Mouse (Mus musculus) limb, embryonic 10.5 days (tissue): Measurements from ENCODE around the gene Safb2. TPM values are rescaled to one million over a fixed set of nuclear protein-coding genes. Genes with fewer than 3 reads are reported as not detected.

Experiments
- DNase-seq: peaks from one replicate; pipeline ENCODE4 v3.0.0-alpha.2; 2017; ENCODE audit warnings: low spot score
- H3K27ac ChIP-seq: fragments of 300-500 bp; sonication (generic); 2 replicates; pipeline ENCODE4 v1.5.1; 2016; ENCODE audit warnings: mild to moderate bottlenecking
- H3K27me3 ChIP-seq: fragments of 300-500 bp; sonication (generic); 2 replicates; pipeline ENCODE4 v1.6.1; 2016; ENCODE audit warnings: low read depth, mild to moderate bottlenecking; ENCODE audit not compliant: poor library complexity, severe bottlenecking
- H3K36me3 ChIP-seq: fragments of 300-500 bp; sonication (generic); 2 replicates; pipeline ENCODE4 v1.6.1; 2016; ENCODE audit warnings: mild to moderate bottlenecking, moderate library complexity
- H3K4me1 ChIP-seq: fragments of 300-500 bp; sonication (generic); 2 replicates; pipeline ENCODE4 v1.6.1; 2016
- H3K4me3 ChIP-seq: fragments of 300-500 bp; sonication (generic); 2 replicates; pipeline ENCODE4 v1.5.1; 2016; ENCODE audit warnings: mild to moderate bottlenecking, moderate library complexity
- H3K9me3 ChIP-seq: fragments of 300-500 bp; sonication (generic); replicated peaks from 2 replicates; pipeline ENCODE4 v1.6.1; 2016; ENCODE audit warnings: mild to moderate bottlenecking
- WGBS: fragments of 180-500 bp; shearing (Covaris S2); methylation state at CpG from one replicate; pipeline ENCODE4 v1.1.7; 2016; 5-methylcytosine and 5-hydroxymethylcytosine counted together
- polyA plus RNA-seq: library from polyadenylated mRNA; unstranded; fragments of >200 nt; fragmentation: Nextera tagmentation; extraction: Ambion mirVana; gene quantifications from 2 replicates; pipeline ENCODE4 v1.2.1, GENCODE M21; 2016

The Safb2 gene
- polyA plus RNA-seq, 1 experiment from 2014 or later = 110 TPM

DNA sequence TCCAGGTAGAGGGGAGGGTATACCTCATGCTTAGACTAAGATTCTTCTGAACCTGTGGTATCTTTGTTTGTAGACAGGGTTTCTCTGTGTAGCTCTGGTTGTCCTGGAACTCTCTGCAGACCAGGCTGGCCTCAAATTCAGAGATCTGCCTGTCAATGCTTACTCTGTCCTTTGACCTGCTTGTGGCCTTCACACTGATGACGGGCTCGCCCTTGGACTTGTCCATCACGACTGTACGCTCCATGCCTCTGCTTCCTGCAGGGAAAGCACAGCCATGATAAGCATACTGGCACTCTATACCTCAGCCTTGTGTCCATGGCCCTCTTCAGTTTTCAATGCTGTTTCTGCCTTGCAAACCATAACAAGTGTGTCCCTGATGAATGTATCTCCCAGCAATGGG, 17.0 kb downstream of the Safb2 start:
- H3K27ac ChIP-seq = no peak overlapping the region
- WGBS = 98% methylated on average over 4 of the region's 4 CpGs
- no peaks in the 10 kb centered on the region for H3K27me3 ChIP-seq
- no peak overlapping the region for H3K4me3 ChIP-seq
- no peak for DNase-seq
- no peaks in the 10 kb centered on the region for H3K9me3 ChIP-seq
- peaks cover 100% of the 10 kb centered on the region for H3K36me3 ChIP-seq
- no peaks in the 10 kb centered on the region for H3K4me1 ChIP-seq

DNA sequence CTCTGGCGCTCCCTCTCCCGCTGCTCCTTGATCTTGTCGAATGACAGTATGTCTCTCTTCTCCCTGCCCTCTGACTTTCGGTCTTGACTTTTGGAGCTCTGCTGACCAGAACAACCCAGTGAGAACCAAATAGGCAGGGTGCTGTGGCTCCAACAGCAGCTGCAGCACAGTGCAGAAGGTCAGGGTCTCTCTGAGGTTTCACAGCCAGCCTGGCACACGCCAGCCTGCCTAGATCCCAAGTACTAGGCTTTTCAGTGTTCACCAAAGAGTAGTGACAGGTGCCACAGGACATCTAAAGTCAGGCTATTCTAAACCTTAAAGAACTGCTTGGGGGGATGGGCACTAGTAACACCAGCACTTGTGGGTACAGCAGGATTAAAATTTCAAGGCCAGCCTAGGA, 17.5 kb downstream of the Safb2 start:
- 90% methylated on average over 5 of the region's 5 CpGs for WGBS
- H3K27ac ChIP-seq = no peak overlapping the region
- DNase-seq = no peak
- peaks cover 100% of the 10 kb centered on the region for H3K36me3 ChIP-seq
- no peaks in the 10 kb centered on the region for H3K4me1 ChIP-seq
- no peaks in the 10 kb centered on the region for H3K27me3 ChIP-seq
- no peak overlapping the region for H3K4me3 ChIP-seq
- H3K9me3 ChIP-seq = no peaks in the 10 kb centered on the region

DNA sequence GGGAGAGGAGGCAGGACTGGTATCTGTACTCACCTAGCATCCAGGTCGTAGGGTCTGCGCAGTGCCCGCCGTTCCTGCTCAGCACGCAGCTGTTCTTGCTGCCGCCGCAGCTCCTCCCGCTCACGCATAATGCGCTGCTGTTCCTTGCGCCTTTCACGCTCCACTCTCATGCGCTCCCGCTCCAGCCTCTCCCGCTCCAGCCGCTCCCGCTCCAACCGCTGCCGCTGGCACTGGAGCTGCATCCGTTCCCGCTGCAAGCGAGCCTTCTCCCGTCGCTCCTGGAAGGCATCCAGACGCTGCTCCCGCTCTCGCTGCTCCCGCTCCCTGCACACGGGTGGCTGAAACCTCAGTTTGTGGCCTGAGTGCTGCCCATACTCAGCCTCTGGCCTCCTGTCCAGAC, 18.1 kb downstream of the Safb2 start:
- 94% methylated on average over 29 of the region's 29 CpGs for WGBS
- Histone ChIP-seq H3K36me3 (peaks cover 100% of the 10 kb centered on the region), H3K27ac (no peak overlapping the region), H3K9me3 (no peaks in the 10 kb centered on the region), H3K27me3 (no peaks in the 10 kb centered on the region), H3K4me3 (no peak overlapping the region), H3K4me1 (no peaks in the 10 kb centered on the region)
- no peak for DNase-seq

DNA sequence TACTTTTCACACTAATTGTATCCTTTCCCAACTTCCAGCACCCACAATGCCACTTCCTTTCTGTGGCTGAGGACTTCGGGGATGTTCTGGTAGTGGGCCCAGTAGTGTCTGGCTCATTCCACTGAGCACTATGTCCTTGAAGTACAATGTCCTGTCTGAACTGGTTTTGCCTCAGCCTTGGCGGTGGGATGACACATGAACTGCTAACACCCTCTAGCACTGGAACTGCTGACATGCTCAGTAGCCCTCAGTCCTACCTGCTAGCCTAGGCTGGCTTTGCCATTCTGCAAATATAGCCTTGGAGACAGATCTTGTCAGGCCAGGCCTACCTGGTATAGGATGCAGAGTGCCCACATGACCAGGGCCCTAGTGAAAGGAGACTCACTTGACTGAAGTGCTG, 22.5 kb downstream of the Safb2 start:
- no peaks in the 10 kb centered on the region for H3K9me3 ChIP-seq
- H3K36me3 ChIP-seq = peaks cover 70% of the 10 kb centered on the region
- no peak overlapping the region for H3K4me3 ChIP-seq
- WGBS = 96% methylated on average over 2 of the region's 2 CpGs
- no peaks in the 10 kb centered on the region for H3K4me1 ChIP-seq
- no peaks in the 10 kb centered on the region for H3K27me3 ChIP-seq
- no peak for DNase-seq
- no peak overlapping the region for H3K27ac ChIP-seq

DNA sequence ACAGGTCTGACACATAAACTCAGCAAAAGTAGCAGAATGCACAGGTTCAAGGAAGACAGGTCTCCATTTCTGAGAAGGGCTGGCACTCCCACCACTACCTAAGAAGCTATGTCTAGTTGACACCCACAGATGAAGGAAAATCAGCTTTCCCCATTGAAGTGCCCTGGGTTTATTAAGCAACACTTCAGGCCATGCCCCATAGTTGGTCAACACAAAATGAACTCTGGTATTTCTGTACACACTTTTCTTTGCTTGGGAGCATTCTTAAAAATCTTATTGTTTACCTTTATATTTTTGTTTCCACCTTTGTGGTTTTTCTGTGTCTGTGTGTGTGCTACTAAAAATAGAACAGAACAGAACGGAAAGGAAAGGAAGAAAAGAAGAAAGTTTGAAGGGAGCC, 24.3 kb downstream of the Safb2 start:
- peaks cover 53% of the 10 kb centered on the region for H3K36me3 ChIP-seq
- H3K4me1 ChIP-seq = no peaks in the 10 kb centered on the region
- 78% methylated on average over 1 of the region's 1 CpGs for WGBS
- no peaks in the 10 kb centered on the region for H3K9me3 ChIP-seq
- no peak overlapping the region for H3K4me3 ChIP-seq
- no peak for DNase-seq
- H3K27me3 ChIP-seq = no peaks in the 10 kb centered on the region
- H3K27ac ChIP-seq = no peak overlapping the region

DNA sequence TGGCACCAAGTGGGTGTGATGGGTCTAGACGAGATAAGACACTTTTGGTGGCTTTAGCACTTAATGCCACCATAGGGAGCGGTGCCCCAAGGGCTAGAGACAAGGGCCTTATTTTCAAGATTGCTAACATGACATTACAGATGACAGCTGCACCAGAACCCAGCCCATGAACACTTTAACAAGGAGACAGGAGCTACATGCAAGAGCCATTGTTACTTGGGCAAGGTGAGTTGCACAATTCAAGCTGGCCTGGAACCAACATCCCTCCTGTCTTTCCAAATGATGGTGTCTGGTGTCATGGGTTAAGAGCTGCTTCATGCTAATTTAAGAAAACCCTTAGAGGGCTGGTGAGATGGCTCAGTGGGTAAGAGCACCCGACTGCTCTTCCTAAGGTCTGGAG, 25.0 kb downstream of the Safb2 start:
- 78% methylated on average over 3 of the region's 3 CpGs for WGBS

DNA sequence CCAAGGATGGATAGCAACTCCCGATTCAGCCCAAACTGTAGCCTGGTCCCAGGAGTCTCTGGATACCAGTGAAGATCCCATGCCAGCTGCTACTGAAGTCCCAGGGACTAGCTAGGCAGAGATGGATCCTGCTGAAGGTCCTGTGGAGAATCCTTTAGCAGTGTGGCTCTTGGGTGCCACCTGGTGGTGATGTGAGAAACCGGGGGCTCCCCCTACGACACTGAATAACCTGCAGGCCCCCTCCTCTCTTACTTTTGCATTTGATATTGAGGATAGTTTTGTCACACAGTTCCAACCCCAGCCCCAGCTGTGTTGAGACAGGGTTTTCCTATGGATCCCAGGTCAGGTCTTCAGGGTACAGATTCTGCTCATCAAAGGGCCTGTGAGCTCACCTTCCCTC, 25.9 kb downstream of the Safb2 start:
- no peak overlapping the region for H3K4me3 ChIP-seq
- H3K4me1 ChIP-seq = no peaks in the 10 kb centered on the region
- H3K27ac ChIP-seq = no peak overlapping the region
- peak; percentile 77 for DNase-seq
- H3K9me3 ChIP-seq = no peaks in the 10 kb centered on the region
- H3K36me3 ChIP-seq = peaks cover 36% of the 10 kb centered on the region
- H3K27me3 ChIP-seq = no peaks in the 10 kb centered on the region
- 20% methylated on average over 3 of the region's 3 CpGs for WGBS

More for the DNA sequence above, 25.0 kb downstream of the Safb2 start:
- no peak for DNase-seq
- Histone ChIP-seq H3K4me3 (no peak overlapping the region), H3K36me3 (peaks cover 45% of the 10 kb centered on the region), H3K4me1 (no peaks in the 10 kb centered on the region), H3K27ac (no peak overlapping the region), H3K9me3 (no peaks in the 10 kb centered on the region), H3K27me3 (no peaks in the 10 kb centered on the region)

DNA sequence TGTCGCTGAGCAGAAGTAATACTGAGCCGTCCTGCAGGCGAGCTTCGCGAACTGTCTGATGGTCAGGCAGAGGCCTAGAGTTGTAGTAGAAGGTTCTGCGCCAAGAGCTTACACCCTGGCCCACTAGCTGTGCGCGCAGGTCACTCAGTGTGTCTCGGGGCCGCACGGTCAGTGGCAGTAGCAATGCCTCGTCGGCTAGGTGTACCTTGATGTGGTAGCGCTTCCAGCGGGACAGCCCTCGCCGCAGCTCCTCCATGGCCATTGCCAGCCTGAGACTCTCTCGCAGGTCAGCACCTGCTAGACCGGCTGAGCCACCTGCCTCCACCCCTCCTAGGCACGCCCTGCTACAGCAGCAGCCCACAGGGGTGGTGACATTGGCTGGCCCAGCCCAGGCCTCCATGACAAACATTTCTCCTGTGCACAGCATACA, 30.2 kb downstream of the Safb2 start, which contains the start of gene Gm20219:
Gene Gm20219, minus strand, starts transcription at position 266 of the 430 bp plus-strand sequence.
- H3K27me3 ChIP-seq = no peaks in the 10 kb centered on the region
- no peak for DNase-seq
- H3K4me3 ChIP-seq = peak within 1 kb of the TSS; percentile 4; the same call in 1 of the 2 replicates
- H3K4me1 ChIP-seq = no peaks in the 10 kb centered on the region
- H3K9me3 ChIP-seq = no peaks in the 10 kb centered on the region
- H3K27ac ChIP-seq = peak within 1 kb of the TSS; percentile 16; the same call in 1 of the 2 replicates
- 71% methylated on average over 20 of the region's 20 CpGs for WGBS
- H3K36me3 ChIP-seq = no peaks in the 10 kb centered on the region

DNA sequence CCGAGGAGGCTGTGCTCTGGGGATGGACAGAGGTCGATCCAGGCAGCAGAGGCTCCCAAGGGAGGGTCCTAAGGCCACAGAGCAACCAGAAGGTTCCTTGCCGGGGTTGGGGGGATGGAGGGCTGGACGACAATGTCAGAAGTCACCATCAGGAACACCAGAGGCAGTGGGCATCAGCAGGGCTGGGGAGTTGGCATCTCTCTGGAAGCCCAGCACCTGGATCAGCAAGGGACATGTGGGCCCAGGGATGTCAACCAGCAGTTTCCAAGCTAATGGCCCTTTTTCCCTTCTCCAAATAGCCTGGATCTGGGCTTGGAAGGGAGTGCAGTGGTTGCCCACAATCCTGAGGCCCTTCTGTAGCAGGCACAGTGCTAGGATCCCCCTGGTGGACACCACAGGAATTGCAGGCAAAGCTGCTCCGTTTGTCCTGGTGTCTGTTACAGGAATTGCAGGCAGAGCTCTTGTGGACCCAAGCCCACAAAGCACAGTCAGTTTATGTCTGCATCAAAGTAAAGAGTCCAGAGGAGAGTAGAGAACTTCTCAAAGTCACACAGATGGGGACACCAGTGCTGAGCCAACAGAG, 31.5 kb downstream of the Safb2 start:
- WGBS = 61% methylated on average over 5 of the region's 5 CpGs
- Histone ChIP-seq H3K4me1 (0 out of 2 replicates have a peak, but pooled peaks cover 5% of the 10 kb centered on the region), H3K27me3 (no peaks in the 10 kb centered on the region), H3K9me3 (no peaks in the 10 kb centered on the region), H3K4me3 (no peak overlapping the region), H3K36me3 (no peaks in the 10 kb centered on the region), H3K27ac (no peak overlapping the region)
- DNase-seq = peak; percentile 88

DNA sequence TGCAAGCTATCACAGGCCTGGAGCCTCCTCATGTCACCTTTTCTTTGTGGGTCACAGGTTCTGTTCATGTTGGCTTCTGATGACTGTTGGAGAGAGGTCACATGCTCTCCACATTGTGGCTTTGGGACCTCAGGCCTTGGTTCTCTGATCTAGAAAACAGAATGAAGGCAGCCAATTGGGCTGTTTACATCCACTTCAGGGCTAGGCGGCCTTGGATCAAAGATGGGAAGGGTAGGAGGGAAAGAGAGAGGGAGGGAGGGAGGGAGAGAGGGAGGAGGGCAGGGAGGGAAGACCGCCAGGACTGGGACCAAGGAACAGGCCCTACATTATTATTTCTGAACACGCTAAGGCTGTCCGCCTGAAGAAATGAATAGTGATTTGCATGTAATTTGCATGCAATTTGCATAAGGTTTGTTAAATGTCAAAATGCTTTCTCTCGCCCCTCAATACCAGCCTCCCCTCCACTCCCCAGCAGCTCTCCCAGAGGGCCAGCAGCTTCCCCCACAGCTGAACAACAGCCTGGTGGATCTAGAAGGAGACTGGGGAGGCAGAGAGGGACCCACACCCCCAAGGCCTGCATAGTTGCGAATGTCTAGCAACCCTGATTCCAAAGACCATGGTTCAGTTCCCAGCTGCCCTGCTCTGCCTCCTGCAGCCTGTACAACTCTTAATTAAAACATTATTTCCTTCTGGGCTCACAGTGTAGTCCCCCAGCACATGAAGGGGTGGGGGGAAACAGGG, 32.4 kb downstream of the Safb2 start:
- no peaks in the 10 kb centered on the region for H3K9me3 ChIP-seq
- H3K4me1 ChIP-seq = 0 out of 2 replicates have a peak, but pooled peaks cover 8% of the 10 kb centered on the region
- 66% methylated on average over 6 of the region's 6 CpGs for WGBS
- no peak overlapping the region for H3K4me3 ChIP-seq
- no peak overlapping the region for H3K27ac ChIP-seq
- no peaks in the 10 kb centered on the region for H3K27me3 ChIP-seq
- DNase-seq = no peak
- no peaks in the 10 kb centered on the region for H3K36me3 ChIP-seq

DNA sequence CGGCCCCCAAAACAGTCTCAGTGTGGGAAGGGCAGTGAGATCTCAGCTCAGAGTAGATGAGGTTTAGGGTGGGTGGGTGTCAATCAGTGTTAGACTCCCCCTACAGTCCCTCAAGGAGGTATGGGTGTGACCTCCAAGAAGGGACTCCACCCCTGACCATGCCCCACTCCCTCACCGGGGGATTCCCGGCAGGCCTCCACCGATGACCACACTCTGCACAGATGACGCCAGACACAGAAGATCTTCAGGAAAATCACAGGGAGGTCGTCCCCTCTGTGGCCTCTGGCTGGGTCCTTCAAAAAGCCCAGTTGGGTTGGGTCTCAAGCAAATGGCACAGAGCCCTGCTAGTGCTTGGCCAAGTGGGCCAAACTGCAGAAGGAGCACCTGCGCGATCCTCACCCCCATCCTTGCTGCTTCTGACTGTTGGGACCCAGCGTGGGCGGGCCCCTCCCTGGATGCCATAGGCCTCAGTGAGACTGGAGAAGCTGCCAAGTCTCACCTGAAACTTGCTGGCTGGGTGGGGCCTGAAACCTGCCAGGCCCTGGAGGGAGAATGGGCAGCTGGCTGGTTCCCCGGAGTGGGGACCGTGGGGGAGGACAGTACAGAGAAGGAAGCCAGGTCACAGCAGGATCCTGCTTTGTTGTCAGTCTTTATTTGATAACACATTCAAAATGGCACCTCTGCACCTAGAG, 33.5 kb downstream of the Safb2 start:
- WGBS = 78% methylated on average over 12 of the region's 12 CpGs
- no peaks in the 10 kb centered on the region for H3K27me3 ChIP-seq
- no peaks in the 10 kb centered on the region for H3K9me3 ChIP-seq
- H3K4me1 ChIP-seq = 0 out of 2 replicates have a peak, but pooled peaks cover 8% of the 10 kb centered on the region
- H3K4me3 ChIP-seq = no peak overlapping the region
- H3K27ac ChIP-seq = no peak overlapping the region
- DNase-seq = peak; percentile 28
- no peaks in the 10 kb centered on the region for H3K36me3 ChIP-seq

DNA sequence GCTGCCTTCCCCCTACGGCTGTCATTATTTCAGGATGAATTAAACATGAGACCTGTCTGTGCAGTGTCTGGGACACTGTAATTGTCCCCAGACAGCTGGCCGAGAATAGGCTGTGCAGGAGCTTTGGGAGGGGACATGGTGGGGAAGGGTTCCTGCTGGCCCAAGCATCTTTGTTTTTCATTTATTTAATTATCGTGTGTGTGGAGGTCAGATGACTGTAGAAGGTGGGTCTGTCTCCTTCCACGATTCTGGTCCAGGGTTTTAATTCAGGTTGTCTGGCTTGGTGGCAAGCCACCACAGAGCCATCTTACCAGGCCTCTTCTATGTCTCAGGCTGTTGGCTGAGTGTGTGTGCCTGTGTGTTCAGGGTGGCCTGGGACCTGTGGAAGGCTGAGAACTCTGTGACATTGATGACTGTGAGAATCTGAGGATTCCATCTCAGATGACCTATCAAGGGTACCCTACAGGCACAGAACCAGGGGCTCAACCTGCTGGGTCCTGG, 35.7 kb downstream of the Safb2 start:
- H3K4me3 ChIP-seq = no peak overlapping the region

More for the DNA sequence above, 35.7 kb downstream of the Safb2 start:
- Histone ChIP-seq H3K36me3 (no peaks in the 10 kb centered on the region), H3K4me1 (0 out of 2 replicates have a peak, but pooled peaks cover 8% of the 10 kb centered on the region), H3K9me3 (no peaks in the 10 kb centered on the region), H3K27me3 (no peaks in the 10 kb centered on the region), H3K27ac (no peak overlapping the region)
- 64% methylated on average over 4 of the region's 4 CpGs for WGBS
- DNase-seq = peak; percentile 30
